Mouse (Mus musculus): ENCODE measurements around the gene Ubl3.

DNA sequence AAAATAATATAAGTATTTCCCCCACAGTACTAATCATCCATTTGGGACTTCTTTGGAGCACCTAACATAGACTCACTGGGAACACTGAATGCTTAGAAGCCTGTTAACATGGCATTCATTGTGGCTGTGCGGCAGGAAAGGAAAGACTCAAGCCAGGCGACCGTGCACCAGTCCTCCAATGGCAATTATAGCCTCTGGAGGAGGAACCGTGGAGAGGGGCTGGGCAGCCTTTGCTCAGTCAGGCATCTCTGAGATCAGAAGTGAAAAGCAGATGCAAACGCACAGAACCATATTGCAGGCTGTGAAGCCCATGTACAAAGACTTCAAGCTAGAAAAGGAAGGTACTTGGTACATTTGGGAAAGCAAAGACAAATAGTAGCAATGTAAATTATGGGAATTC is 20.4 kb downstream of the Ubl3 start:
- no peak for TF ChIP-seq CTCF (IDR thresholded peaks at IDR 0.05; ENCODE audit: extremely low read depth, insufficient read depth, insufficient read length, insufficient replicate concordance)
- TF ChIP-seq POLR2A (IDR thresholded peaks at IDR 0.05; ENCODE audit: low read depth, low read length): no peak
